Mouse (Mus musculus): ENCODE data around the gene Polg2. TPM values are rescaled to one million over a fixed set of nuclear protein-coding genes. Genes with fewer than 3 reads are reported as not detected.

Polg2 gene
- polyA plus RNA-seq, 1 experiment from 2014 or later: 9.6 TPM

DNA sequence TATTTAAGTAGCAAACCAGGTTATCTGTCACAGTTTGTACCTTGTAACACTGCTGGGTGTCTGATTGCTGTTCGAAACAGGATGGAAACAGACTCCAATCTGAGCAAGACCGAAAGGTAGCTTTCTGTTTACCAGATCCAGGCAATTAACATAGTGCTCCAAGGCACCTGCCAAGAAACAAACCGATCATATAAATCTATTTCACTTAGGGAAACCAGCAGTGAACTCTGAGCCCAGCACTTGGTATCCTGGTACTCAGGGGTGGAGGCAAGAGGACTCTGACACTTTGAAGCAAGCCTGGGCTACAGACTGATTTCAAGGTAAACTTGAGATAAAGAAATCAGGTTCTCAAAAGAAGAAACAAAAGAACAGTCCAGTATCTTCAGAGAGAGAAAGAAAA is 1.9 kb downstream of the Polg2 start:
- WGBS: 94% methylated on average over 3 of the region's 3 CpGs
- no peak overlapping the region for H3K9ac ChIP-seq

DNA sequence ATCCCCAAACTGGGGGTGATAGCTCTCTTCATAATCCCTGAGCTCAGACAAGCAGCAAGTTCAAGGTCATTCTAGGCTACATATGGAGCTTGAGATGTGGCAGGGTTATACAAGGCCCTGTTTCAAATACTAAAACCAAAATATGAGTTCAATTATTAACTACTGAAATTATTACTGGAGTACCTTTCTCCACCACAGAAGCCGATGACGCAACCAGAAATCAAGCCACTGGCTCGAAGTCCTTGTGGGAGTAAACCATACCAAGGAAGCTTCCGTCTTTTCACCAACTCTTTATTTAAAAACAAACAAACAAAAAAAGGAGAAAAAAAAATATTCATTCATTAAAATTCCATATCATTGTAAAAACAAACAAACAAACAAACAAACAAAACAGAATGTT is 2.4 kb downstream of the Polg2 start:
- peaks cover 9% of the 10 kb centered on the region for H3K4me1 ChIP-seq
- no peak overlapping the region for H3K4me2 ChIP-seq
- H3K9ac ChIP-seq: no peak overlapping the region
- no peak overlapping the region for H3K27ac ChIP-seq
- H3K9me3 ChIP-seq (replicated peaks): no peaks in the 10 kb centered on the region
- WGBS: 91% methylated on average over 4 of the region's 4 CpGs
- H3K4me3 ChIP-seq: no peak overlapping the region
- ATAC-seq: no peak
- H3K27me3 ChIP-seq: no peaks in the 10 kb centered on the region
- peaks cover 64% of the 10 kb centered on the region for H3K36me3 ChIP-seq (ENCODE audit: poor library complexity, severe bottlenecking)

More for the DNA sequence above, 1.9 kb downstream of the Polg2 start:
- Histone ChIP-seq H3K27ac (no peak overlapping the region), H3K36me3 (ENCODE audit: poor library complexity, severe bottlenecking) (peaks cover 64% of the 10 kb centered on the region), H3K4me2 (no peak overlapping the region), H3K4me3 (no peak overlapping the region), H3K27me3 (no peaks in the 10 kb centered on the region), H3K9me3 (replicated peaks) (no peaks in the 10 kb centered on the region), H3K4me1 (peaks cover 9% of the 10 kb centered on the region)
- ATAC-seq: no peak

DNA sequence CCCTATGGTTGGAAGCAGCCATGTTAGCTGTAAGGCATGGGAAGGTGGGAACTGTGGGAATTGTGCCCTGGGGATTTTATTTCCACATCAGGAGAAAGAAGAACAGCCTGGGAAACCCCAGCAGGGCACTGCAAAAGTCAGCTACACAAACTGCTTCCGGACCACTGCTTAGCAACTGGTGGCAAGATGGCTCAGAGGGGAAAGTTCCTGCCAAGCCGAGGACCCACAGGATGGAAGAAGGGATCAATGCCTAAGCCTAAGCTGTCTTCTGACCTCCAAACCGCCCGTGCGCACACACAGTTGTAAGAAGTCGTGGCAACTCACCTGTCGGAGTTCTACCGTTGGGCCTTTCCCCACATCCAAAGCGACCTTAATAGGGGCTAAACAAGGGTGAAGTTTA is 6.3 kb downstream of the Polg2 start:
- H3K9ac ChIP-seq: no peak overlapping the region
- H3K4me1 ChIP-seq: peaks cover 2% of the 10 kb centered on the region
- H3K4me2 ChIP-seq: no peak overlapping the region
- H3K27me3 ChIP-seq: no peaks in the 10 kb centered on the region
- no peak overlapping the region for H3K4me3 ChIP-seq
- H3K9me3 ChIP-seq (replicated peaks): no peaks in the 10 kb centered on the region
- H3K27ac ChIP-seq: no peak overlapping the region
- 93% methylated on average over 9 of the region's 9 CpGs for WGBS
- H3K36me3 ChIP-seq (ENCODE audit: poor library complexity, severe bottlenecking): peaks cover 79% of the 10 kb centered on the region
- no peak for ATAC-seq

DNA sequence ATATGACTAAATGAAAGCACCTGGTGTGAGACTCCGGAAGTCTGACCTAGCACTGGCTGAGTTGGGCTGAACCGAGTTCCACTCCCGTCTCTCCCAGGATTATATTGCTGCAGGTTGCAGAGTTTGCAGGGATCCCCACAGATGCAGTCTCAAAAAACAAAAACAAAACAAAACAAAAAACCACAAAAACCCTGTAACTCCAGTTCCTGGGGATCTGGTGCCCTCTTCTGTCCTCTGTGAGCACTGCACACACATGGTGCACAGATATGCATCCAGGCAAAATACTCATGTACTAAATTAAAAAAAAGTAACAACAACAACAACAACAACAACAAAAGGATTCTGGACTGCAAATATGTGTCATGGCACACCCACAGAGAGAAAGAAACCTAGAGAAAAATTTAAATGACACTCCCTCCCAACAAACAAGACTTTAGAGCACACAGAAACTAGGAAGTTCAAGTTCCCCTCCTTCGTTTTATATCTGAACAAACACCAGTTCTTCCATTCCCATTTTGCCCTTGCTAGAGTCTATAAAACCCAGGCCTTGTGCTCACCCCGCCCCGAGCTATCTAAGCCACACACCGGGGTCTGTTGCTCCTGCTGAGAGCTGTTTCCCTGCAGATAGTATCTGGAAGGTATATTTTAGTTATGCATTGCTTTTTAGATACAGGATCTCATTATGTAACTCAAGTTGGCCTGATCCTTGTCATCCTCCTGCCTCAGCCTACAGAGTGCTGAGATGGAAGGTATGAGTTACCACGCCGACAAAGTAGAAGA is 9.0 kb downstream of the Polg2 start:
- WGBS: 94% methylated on average over 9 of the region's 9 CpGs
- H3K4me3 ChIP-seq: no peak overlapping the region
- ATAC-seq: no peak
- no peaks in the 10 kb centered on the region for H3K4me1 ChIP-seq
- no peaks in the 10 kb centered on the region for H3K27me3 ChIP-seq
- peaks cover 91% of the 10 kb centered on the region for H3K36me3 ChIP-seq (ENCODE audit: poor library complexity, severe bottlenecking)
- no peak overlapping the region for H3K4me2 ChIP-seq
- no peak overlapping the region for H3K27ac ChIP-seq
- no peaks in the 10 kb centered on the region for H3K9me3 ChIP-seq (replicated peaks)
- H3K9ac ChIP-seq: no peak overlapping the region

DNA sequence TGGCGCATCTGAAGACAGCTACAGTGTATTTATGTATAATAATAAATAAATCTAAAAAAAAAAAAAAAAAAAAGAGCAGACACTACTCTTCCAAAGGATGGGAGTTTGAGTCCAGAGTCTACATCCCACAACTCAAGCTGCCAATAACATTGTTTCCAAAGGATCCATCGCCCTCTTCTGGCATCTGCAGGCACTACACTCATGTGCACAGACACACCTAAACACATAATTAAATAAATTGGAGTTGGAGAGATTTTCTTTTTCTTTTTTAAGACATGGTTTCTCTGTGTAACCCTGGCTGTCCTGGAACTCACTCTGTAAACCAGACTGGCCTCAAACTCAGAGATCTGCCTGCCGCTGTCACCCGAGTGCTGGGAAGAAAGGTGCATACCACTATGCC is 11.8 kb downstream of the Polg2 start:
- 99% methylated on average over 4 of the region's 4 CpGs for WGBS
- Histone ChIP-seq H3K4me3 (no peak overlapping the region), H3K9me3 (replicated peaks) (no peaks in the 10 kb centered on the region), H3K9ac (no peak overlapping the region), H3K4me2 (no peak overlapping the region), H3K36me3 (ENCODE audit: poor library complexity, severe bottlenecking) (peaks cover 63% of the 10 kb centered on the region), H3K4me1 (no peaks in the 10 kb centered on the region), H3K27ac (no peak overlapping the region), H3K27me3 (no peaks in the 10 kb centered on the region)
- ATAC-seq: no peak

DNA sequence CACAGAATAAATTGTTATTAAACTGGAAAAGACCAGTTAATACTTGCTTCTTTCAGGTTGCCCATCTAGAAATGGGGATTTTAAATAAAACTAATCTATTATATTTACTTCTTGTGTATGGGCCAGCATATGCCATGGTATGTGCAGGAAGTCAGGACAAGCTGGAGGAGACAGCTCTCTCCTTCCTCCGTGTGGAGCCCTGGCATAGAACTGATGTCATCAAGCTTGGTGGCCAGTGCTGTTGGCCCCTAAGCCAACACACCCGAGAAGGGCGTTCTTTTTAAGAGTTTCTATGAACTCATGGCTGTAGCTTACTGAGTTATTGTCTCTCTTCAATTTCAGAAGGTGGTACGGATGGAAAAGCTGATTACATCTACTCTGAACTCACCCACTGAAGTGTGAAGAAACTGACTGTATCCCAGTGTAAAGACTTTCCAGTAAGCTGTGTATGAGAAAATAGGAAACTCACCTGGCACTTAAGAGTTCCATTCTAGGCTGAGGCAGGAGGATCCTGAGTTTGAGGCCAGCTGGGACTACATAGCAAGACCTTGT is 12.7 kb downstream of the Polg2 start:
- Histone ChIP-seq H3K4me1 (no peaks in the 10 kb centered on the region), H3K27ac (no peak overlapping the region), H3K4me3 (no peak overlapping the region), H3K9ac (no peak overlapping the region), H3K36me3 (ENCODE audit: poor library complexity, severe bottlenecking) (peaks cover 56% of the 10 kb centered on the region), H3K9me3 (replicated peaks) (no peaks in the 10 kb centered on the region), H3K4me2 (no peak overlapping the region), H3K27me3 (no peaks in the 10 kb centered on the region)
- ATAC-seq: no peak
- 89% methylated on average over 4 of the region's 4 CpGs for WGBS

DNA sequence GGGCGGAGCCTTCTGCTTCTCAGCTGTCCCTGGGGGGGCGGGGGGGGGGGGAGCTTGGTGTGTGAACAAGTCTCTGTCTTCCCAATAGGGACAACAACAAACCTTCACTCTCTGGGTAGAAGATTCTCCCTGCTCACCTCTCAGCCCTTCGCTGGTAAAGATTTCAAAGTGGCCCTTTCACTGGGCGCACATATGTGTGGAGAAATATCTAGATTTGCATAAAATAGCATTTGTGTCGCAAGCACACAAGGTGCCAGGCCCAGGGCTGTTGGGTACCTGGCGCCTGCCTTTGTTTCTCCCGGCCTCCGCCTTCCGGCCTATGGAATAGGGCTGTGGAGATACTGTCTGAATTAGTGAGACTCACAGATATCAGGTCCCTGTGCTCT is 16.5 kb downstream of the Polg2 start:
- ATAC-seq: no peak
- 76% methylated on average over 8 of the region's 9 CpGs for WGBS
- no peaks in the 10 kb centered on the region for H3K4me1 ChIP-seq
- no peaks in the 10 kb centered on the region for H3K27me3 ChIP-seq
- no peak overlapping the region for H3K4me2 ChIP-seq
- H3K9ac ChIP-seq: no peak overlapping the region
- H3K9me3 ChIP-seq (replicated peaks): no peaks in the 10 kb centered on the region
- H3K4me3 ChIP-seq: no peak overlapping the region
- H3K27ac ChIP-seq: no peak overlapping the region
- H3K36me3 ChIP-seq (ENCODE audit: poor library complexity, severe bottlenecking): peaks cover 21% of the 10 kb centered on the region

DNA sequence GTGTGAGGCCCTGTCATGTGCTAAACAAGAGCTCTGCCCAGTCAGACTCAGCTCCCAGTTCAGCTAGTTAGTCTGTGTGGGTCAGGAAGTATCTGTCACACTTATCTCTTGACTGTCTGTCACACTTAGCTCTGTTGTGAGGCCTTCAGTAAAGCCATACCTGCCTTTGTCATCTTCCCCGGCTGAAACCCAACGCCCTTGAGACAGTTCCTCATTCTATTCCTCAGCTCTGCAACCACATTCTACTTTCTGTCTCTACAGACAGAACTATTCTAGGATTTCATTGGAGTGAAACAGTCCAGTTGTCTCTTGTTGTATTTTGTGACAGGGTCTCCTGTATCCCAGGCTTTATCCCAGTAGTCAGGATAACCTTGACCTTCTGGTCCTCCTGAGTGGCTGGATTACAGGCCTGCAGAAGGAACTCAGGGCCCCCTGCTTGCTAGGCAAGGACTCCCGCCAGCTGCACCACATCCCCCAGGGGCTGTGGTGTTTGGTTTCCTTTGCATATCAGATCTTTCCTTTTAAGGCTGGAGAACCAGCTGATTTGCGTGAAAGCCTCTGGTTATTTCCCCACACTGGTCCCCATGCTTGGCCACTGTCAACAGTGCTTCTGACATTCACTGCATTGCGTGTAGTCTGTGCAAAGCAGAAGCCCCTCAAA is 17.1 kb downstream of the Polg2 start:
- Histone ChIP-seq H3K27me3 (no peaks in the 10 kb centered on the region), H3K27ac (no peak overlapping the region), H3K4me1 (no peaks in the 10 kb centered on the region), H3K4me2 (no peak overlapping the region), H3K4me3 (no peak overlapping the region), H3K36me3 (ENCODE audit: poor library complexity, severe bottlenecking) (peaks cover 16% of the 10 kb centered on the region), H3K9ac (no peak overlapping the region), H3K9me3 (replicated peaks) (no peaks in the 10 kb centered on the region)
- ATAC-seq: no peak
- 59% methylated on average over 5 of the region's 5 CpGs for WGBS

DNA sequence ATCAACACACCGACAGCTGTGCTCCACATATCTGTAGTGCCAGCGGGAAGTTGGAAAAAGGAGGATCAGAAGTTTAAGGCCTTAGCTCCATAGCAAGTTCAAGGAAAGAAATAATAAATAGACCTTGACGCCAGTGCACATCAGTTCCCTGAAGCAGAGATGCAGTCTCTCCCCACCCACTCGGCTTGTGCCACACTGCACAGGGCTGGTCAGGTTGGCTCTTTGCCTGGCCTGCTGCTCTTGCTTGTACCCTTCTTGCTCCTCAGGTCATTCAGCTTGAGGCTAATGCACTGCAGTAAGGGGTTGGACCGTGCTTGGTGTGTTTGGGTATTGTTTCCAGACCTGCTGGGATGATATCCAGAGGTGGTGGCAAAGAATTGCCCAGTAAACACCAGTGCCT is 18.8 kb downstream of the Polg2 start:
- H3K4me1 ChIP-seq: no peaks in the 10 kb centered on the region
- no peaks in the 10 kb centered on the region for H3K36me3 ChIP-seq (ENCODE audit: poor library complexity, severe bottlenecking)
- H3K27ac ChIP-seq: no peak overlapping the region
- no peaks in the 10 kb centered on the region for H3K27me3 ChIP-seq
- H3K9me3 ChIP-seq (replicated peaks): no peaks in the 10 kb centered on the region
- 93% methylated on average over 5 of the region's 5 CpGs for WGBS
- H3K4me3 ChIP-seq: no peak overlapping the region
- H3K4me2 ChIP-seq: no peak overlapping the region
- no peak overlapping the region for H3K9ac ChIP-seq
- no peak for ATAC-seq

DNA sequence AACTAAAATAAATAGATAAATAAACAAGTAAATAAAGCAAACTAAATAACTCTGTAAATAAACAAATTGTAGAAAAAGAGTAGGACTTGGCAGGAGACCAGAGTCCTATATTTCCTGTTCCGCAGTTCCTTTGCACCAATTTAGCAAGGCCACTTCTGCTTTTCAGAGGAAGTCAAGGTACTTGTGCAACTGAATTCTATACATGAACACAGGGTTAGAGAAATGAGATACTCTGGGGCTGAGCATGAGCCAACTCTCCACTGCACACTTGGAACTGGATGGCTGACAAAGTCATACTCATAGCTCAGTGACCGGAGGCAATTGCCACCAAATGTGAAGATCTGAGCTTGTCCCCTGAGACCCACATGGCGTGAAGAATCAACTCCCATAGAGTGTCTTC is 20.3 kb downstream of the Polg2 start:
- Histone ChIP-seq H3K4me2 (no peak overlapping the region), H3K36me3 (ENCODE audit: poor library complexity, severe bottlenecking) (no peaks in the 10 kb centered on the region), H3K27me3 (no peaks in the 10 kb centered on the region), H3K4me1 (no peaks in the 10 kb centered on the region), H3K4me3 (no peak overlapping the region), H3K27ac (no peak overlapping the region), H3K9ac (no peak overlapping the region), H3K9me3 (replicated peaks) (no peaks in the 10 kb centered on the region)
- no peak for ATAC-seq
- 92% methylated on average over 3 of the region's 3 CpGs for WGBS

DNA sequence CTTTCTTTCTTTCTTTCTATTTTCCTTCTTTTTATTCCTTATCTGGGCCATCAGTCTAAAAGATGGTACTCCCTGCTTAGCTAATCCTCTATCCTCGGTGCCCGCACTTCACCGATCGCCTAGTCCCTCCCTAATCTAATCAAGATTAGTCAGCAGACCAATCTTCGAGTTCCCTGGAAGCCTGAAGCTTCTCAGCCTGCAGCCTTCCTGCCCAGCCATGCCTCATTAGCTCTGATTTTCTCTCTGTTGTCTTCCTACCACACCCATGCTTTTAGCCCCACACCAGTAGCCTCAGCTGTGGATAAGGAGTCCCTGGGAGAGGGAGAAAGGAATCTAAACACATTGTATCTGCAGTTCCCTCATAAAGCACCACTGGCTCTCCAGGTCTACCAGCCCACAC is 23.8 kb downstream of the Polg2 start:
- 14% methylated on average over 5 of the region's 5 CpGs for WGBS
- Histone ChIP-seq H3K4me2 (no peak overlapping the region), H3K27me3 (no peaks in the 10 kb centered on the region), H3K9me3 (replicated peaks) (no peaks in the 10 kb centered on the region), H3K9ac (no peak overlapping the region), H3K4me1 (no peaks in the 10 kb centered on the region), H3K36me3 (ENCODE audit: poor library complexity, severe bottlenecking) (no peaks in the 10 kb centered on the region), H3K4me3 (no peak overlapping the region), H3K27ac (no peak overlapping the region)
- no peak for ATAC-seq

DNA sequence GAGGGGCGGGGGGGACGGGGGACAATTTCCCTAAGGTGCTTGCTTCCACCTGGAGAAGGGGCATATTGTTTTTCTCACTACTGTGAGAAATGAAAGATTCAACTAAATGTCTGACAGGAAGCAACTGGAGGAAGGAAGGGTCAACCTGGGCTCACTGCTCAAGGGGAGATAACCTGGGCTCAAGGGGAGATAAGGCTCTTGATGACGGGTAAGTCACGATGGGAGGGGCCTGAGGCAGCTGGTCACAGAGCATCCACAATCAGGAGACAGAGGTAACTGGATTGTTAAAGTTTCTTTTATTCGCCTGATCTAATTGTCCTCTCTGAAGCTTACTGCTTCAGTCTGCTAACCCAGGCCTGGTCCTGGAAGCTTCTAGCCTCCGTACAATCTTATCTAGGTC is 26.0 kb downstream of the Polg2 start:
- ATAC-seq: no peak
- Histone ChIP-seq H3K4me2 (no peak overlapping the region), H3K4me3 (no peak overlapping the region), H3K27ac (no peak overlapping the region), H3K4me1 (no peaks in the 10 kb centered on the region), H3K36me3 (ENCODE audit: poor library complexity, severe bottlenecking) (no peaks in the 10 kb centered on the region), H3K9ac (no peak overlapping the region), H3K9me3 (replicated peaks) (no peaks in the 10 kb centered on the region), H3K27me3 (no peaks in the 10 kb centered on the region)
- 89% methylated on average over 6 of the region's 6 CpGs for WGBS

All from forebrain, embryonic 13.5 days (tissue).